Mouse (Mus musculus): ENCODE data around the gene Gm26661. TPM values are rescaled to one million over a fixed set of nuclear protein-coding genes. Genes with fewer than 3 reads are reported as not detected.

The Gm26661 gene
- polyA plus RNA-seq, 1 experiment from 2014 or later: not detected

GRCm38 (mm10) chr14:7801831-7802230, 10.4 kb downstream of the Gm26661 start:
- Histone ChIP-seq H3K4me3 (replicated peaks) (no peak overlapping the region), H3K27me3 (no peaks in the 10 kb centered on the region), H3K4me1 (no peaks in the 10 kb centered on the region), H3K9me3 (replicated peaks) (0 out of 2 replicates have a peak, but pooled peaks cover 5% of the 10 kb centered on the region), H3K27ac (no peak overlapping the region), H3K36me3 (no peaks in the 10 kb centered on the region), H3K4me2 (no peak overlapping the region), H3K9ac (no peak overlapping the region)
- WGBS: 13% methylated on average over 4 of the region's 4 CpGs
- no peak for ATAC-seq (replicated peaks; ENCODE audit: low FRiP score)

DNA sequence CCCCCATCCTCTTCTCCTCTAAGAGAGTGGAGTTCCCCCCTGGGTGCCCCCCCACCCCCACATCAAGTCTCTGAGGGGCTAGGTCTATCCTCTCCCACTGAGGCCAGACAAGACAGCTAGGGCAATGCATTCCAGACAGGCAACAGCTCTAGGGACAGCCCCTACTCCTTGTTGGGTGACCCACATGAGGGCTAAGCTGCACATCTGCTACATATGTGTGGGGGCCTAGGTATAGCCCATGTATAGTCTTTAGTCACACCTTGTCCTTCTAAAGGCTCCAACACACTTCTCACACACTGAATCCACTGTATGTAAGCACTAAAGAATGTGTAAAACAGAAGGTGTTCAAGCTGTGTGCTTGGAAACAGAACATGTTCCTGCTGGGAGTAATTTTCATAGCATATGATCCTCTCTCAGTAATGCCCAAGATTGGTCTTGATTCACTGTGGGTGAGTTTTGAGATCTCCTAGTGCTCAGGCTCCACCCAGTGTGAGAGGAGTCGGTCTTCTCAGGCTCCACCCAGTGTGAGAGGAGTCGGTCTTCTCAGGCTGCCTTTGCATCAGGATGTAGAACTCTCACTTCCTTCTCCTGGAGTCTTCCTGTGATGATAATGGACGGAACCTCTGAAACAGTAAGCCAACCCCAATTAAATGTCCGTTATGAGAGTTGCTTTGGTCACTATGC, 12.6 kb downstream of the Gm26661 start:
- ATAC-seq (replicated peaks; ENCODE audit: low FRiP score): no peak
- WGBS: 63% methylated on average over 4 of the region's 4 CpGs
- H3K9ac ChIP-seq: no peak overlapping the region
- 0 out of 2 replicates have a peak, but pooled peaks cover 5% of the 10 kb centered on the region for H3K9me3 ChIP-seq (replicated peaks)
- no peak overlapping the region for H3K4me2 ChIP-seq
- H3K36me3 ChIP-seq: no peaks in the 10 kb centered on the region
- H3K4me3 ChIP-seq (replicated peaks): no peak overlapping the region
- H3K4me1 ChIP-seq: no peaks in the 10 kb centered on the region
- no peaks in the 10 kb centered on the region for H3K27me3 ChIP-seq
- H3K27ac ChIP-seq: no peak overlapping the region

DNA sequence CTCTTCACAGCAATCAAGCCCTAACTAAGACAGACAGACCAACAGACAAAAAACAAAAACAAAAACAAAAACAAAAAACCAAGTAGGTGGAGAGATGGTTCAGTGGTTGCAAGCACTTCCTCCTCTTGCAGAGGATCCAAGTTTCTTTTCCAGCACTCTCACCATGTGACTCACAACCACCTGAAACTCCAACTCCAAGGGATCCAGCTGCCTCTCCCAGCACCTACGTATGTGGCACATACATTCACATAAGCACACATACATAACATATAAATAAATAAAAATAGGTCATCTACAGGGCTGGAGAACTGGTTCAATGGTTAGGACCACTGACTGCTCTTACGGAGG, 13.1 kb downstream of the Gm26661 start:
- ATAC-seq (replicated peaks; ENCODE audit: low FRiP score): no peak
- Histone ChIP-seq H3K4me2 (no peak overlapping the region), H3K4me1 (no peaks in the 10 kb centered on the region), H3K9me3 (replicated peaks) (0 out of 2 replicates have a peak, but pooled peaks cover 5% of the 10 kb centered on the region), H3K27me3 (no peaks in the 10 kb centered on the region), H3K36me3 (no peaks in the 10 kb centered on the region), H3K27ac (no peak overlapping the region), H3K4me3 (replicated peaks) (no peak overlapping the region), H3K9ac (no peak overlapping the region)
- 90% methylated on average over 2 of the region's 2 CpGs for WGBS

GRCm38 (mm10) chr14:7807711-7808110, 16.3 kb downstream of the Gm26661 start:
- Histone ChIP-seq H3K36me3 (no peaks in the 10 kb centered on the region), H3K4me3 (replicated peaks) (no peak overlapping the region), H3K27ac (no peak overlapping the region), H3K4me2 (no peak overlapping the region), H3K9me3 (replicated peaks) (0 out of 2 replicates have a peak, but pooled peaks cover 2% of the 10 kb centered on the region), H3K27me3 (no peaks in the 10 kb centered on the region), H3K9ac (no peak overlapping the region), H3K4me1 (no peaks in the 10 kb centered on the region)
- no peak for ATAC-seq (replicated peaks; ENCODE audit: low FRiP score)
- WGBS: 69% methylated on average over 4 of the region's 4 CpGs

GRCm38 (mm10) chr14:7808501-7808981, 17.2 kb downstream of the Gm26661 start:
- no peaks in the 10 kb centered on the region for H3K4me1 ChIP-seq
- H3K9ac ChIP-seq: no peak overlapping the region
- ATAC-seq (replicated peaks; ENCODE audit: low FRiP score): no peak
- H3K27me3 ChIP-seq: no peaks in the 10 kb centered on the region
- WGBS: 68% methylated on average over 11 of the region's 11 CpGs
- H3K4me2 ChIP-seq: no peak overlapping the region
- no peak overlapping the region for H3K4me3 ChIP-seq (replicated peaks)
- H3K27ac ChIP-seq: no peak overlapping the region
- H3K36me3 ChIP-seq: no peaks in the 10 kb centered on the region
- 0 out of 2 replicates have a peak, but pooled peaks cover 2% of the 10 kb centered on the region for H3K9me3 ChIP-seq (replicated peaks)

GRCm38 (mm10) chr14:7809043-7809955, 17.9 kb downstream of the Gm26661 start:
- H3K9ac ChIP-seq: no peak overlapping the region
- 0 out of 2 replicates have a peak, but pooled peaks cover 2% of the 10 kb centered on the region for H3K9me3 ChIP-seq (replicated peaks)
- WGBS: 79% methylated on average over 12 of the region's 12 CpGs
- H3K4me3 ChIP-seq (replicated peaks): no peak overlapping the region
- H3K27ac ChIP-seq: no peak overlapping the region
- H3K36me3 ChIP-seq: no peaks in the 10 kb centered on the region
- no peak overlapping the region for H3K4me2 ChIP-seq
- H3K27me3 ChIP-seq: no peaks in the 10 kb centered on the region
- no peak for ATAC-seq (replicated peaks; ENCODE audit: low FRiP score)
- no peaks in the 10 kb centered on the region for H3K4me1 ChIP-seq

DNA sequence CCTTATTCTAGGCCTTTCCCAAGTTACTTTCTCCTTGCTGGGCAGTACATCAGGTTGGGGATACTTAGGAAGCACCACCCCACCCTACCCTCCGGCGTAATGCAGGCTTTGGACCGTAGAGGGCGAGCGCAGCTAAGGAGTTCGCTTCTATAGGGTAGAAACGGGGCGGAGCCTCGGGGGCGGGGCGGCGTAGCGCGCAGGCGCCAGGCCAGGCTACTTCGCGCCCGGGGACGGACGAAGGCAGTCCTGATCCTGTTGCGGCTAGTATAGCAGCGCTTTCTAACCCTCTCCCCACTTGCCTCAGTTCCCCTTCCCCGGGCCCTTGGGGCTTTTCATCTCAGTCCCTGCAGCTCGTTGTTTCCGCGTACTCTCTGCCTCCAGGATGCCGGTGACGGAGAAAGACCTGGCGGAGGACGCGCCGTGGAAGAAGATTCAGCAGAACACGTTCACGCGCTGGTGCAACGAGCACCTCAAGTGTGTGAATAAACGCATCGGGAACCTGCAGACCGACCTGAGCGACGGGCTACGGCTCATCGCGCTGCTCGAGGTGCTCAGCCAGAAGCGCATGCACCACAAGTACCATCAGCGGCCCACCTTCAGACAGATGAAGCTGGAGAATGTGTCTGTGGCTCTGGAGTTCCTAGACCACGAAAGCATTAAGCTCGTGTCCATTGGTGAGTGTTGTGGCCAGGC, 26.5 kb downstream of the Gm26661 start, which contains the start of gene Flnb:
TSS of gene Flnb (plus strand) at position 188 of the 693 bp plus-strand sequence.
- Histone ChIP-seq H3K36me3 (no peaks in the 10 kb centered on the region), H3K4me3 (replicated peaks) (peak within 1 kb of the TSS; percentile 78), H3K9me3 (replicated peaks) (no peaks in the 10 kb centered on the region), H3K27ac (peak within 1 kb of the TSS; percentile 82), H3K4me2 (peak within 1 kb of the TSS; percentile 91), H3K9ac (peak within 1 kb of the TSS; percentile 73), H3K4me1 (peaks cover 34% of the 10 kb centered on the region), H3K27me3 (no peaks in the 10 kb centered on the region)
- WGBS: under 1% methylated on average over 49 of the region's 49 CpGs
- ATAC-seq (replicated peaks; ENCODE audit: low FRiP score): peak; percentile 97

DNA sequence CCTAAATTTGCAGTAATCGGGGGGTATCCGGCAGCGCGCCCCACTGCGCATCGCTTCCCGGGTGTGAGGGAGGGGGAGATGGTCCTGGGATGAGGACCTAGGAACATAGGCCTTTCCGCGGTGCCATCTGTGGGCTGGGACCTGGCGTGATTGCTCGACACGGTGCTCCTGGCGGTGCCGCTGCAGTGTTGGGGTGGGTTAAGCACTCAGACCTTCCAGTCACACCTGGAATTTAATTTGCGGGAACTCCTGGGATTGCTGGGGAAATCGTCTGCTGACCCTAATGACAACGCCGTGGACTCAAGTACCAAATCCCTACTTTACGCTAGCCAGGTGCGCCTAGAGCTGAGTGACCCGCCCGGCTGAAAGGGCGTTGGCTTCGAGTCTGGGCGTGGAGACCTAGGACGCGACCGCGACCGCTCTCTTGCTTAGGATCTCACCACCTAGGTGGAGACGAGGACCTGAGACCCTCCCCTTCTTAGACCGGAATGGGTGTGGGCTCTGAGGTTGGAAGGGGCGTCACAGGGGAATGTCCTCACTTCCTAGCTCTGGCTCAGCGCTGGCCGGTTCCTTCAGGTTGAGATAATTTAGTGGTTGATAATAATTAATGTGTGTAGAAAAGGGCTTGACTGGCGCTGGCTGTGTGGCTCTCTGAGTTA, 27.2 kb downstream of the Gm26661 start:
- ATAC-seq (replicated peaks; ENCODE audit: low FRiP score): peak; percentile 47
- under 1% methylated on average over 36 of the region's 36 CpGs for WGBS
- peaks cover 35% of the 10 kb centered on the region for H3K4me1 ChIP-seq
- H3K27me3 ChIP-seq: no peaks in the 10 kb centered on the region
- H3K9ac ChIP-seq: peak overlapping the region; percentile 73
- H3K4me2 ChIP-seq: peak overlapping the region; percentile 91
- H3K27ac ChIP-seq: peak overlapping the region; percentile 82
- H3K9me3 ChIP-seq (replicated peaks): no peaks in the 10 kb centered on the region
- peak overlapping the region; percentile 78 for H3K4me3 ChIP-seq (replicated peaks)
- no peaks in the 10 kb centered on the region for H3K36me3 ChIP-seq

- H3K4me3 ChIP-seq (replicated peaks): peak overlapping the region; percentile 78
- peak overlapping the region; percentile 73; the same call in 1 of the 2 replicates for H3K9ac ChIP-seq
- H3K27me3 ChIP-seq: no peaks in the 10 kb centered on the region
- H3K4me2 ChIP-seq: peak overlapping the region; percentile 91
- H3K9me3 ChIP-seq (replicated peaks): no peaks in the 10 kb centered on the region
- peaks cover 42% of the 10 kb centered on the region for H3K4me1 ChIP-seq
- H3K27ac ChIP-seq: 0 out of 2 replicates have a peak overlapping the region, but pooled peaks have one; percentile 1
- H3K36me3 ChIP-seq: no peaks in the 10 kb centered on the region
- WGBS: 62% methylated on average over 5 of the region's 5 CpGs
- ATAC-seq (replicated peaks; ENCODE audit: low FRiP score): no peak
Observed at GRCm38 (mm10) chr14:7819446-7819845, 28.1 kb downstream of the Gm26661 start.

- H3K9me3 ChIP-seq (replicated peaks): no peaks in the 10 kb centered on the region
- 73% methylated on average over 8 of the region's 8 CpGs for WGBS
- no peak overlapping the region for H3K4me2 ChIP-seq
- H3K9ac ChIP-seq: no peak overlapping the region
- H3K4me3 ChIP-seq (replicated peaks): no peak overlapping the region
- no peaks in the 10 kb centered on the region for H3K27me3 ChIP-seq
- peaks cover 61% of the 10 kb centered on the region for H3K4me1 ChIP-seq
- H3K36me3 ChIP-seq: no peaks in the 10 kb centered on the region
- H3K27ac ChIP-seq: no peak overlapping the region
- no peak for ATAC-seq (replicated peaks; ENCODE audit: low FRiP score)
Observed at GRCm38 (mm10) chr14:7821341-7821740, 30.0 kb downstream of the Gm26661 start.

GRCm38 (mm10) chr14:7822693-7823092, 31.3 kb downstream of the Gm26661 start:
- Histone ChIP-seq H3K9me3 (replicated peaks) (no peaks in the 10 kb centered on the region), H3K9ac (no peak overlapping the region), H3K27ac (no peak overlapping the region), H3K4me3 (replicated peaks) (no peak overlapping the region), H3K36me3 (no peaks in the 10 kb centered on the region), H3K4me2 (no peak overlapping the region), H3K4me1 (peaks cover 70% of the 10 kb centered on the region), H3K27me3 (no peaks in the 10 kb centered on the region)
- 56% methylated on average over 7 of the region's 7 CpGs for WGBS
- ATAC-seq (replicated peaks; ENCODE audit: low FRiP score): no peak
